10 mouse cellular contexts compared by ENCODE assay signal in genomic region chr1:132799258-132799657, GRCm38 (mm10). TPM values are rescaled to one million over a fixed set of nuclear protein-coding genes. Genes with fewer than 3 reads are reported as not detected.
DNase-seq lines count a peak whose midpoint lies in the region; ATAC-seq and TF ChIP-seq lines count a peak whose summit lies in the region.
"Had no signal": no experiment of that assay in that cellular context is flagged by ENCODE, and none has a peak within 500 bp of the region (broad histone marks: within the 10 kb centered on the region; RNA-seq: fewer than 3 reads in every experiment).

No protein-coding gene starts in this region.

- no peak overlapping the region for H3K27ac ChIP-seq in forebrain, postnatal 0 days (ENCODE audit: low read depth, low read length)
- no peak overlapping the region for H3K27ac ChIP-seq in forebrain, embryonic 13.5 days

- no peak for DNase-seq in forebrain, postnatal 0 days
- peak; percentile 22 for DNase-seq in ovary, postnatal 14 days (ENCODE audit: low spot score)
- DNase-seq in ovary, adult 18-20 months (ENCODE audit: low spot score): no peak
- peak; percentile 83 for DNase-seq in forelimb bud, embryonic 11.5 days (ENCODE audit: low read depth, low spot score)
- DNase-seq in yolk sac, embryonic 10.5 days (ENCODE audit: low spot score): peak; percentile 26
- no peak for DNase-seq in cerebellum, adult 9-10 months
- no peak for DNase-seq in layer of hippocampus, adult 9-11 months
- DNase-seq: cerebellum, adult 18-20 months; right cerebral cortex, adult 18-20 months had no signal

- H3K4me2 ChIP-seq in forebrain, postnatal 0 days (ENCODE audit: low read depth): no peak overlapping the region
- no peak overlapping the region for H3K4me2 ChIP-seq in forebrain, embryonic 13.5 days

- H3K27me3 ChIP-seq in forebrain, postnatal 0 days (ENCODE audit: insufficient read depth, low read length): no peaks in the 10 kb centered on the region
- peaks cover 18% of the 10 kb centered on the region for H3K27me3 ChIP-seq in forebrain, embryonic 13.5 days

- peak; percentile 36 for ATAC-seq in forebrain, postnatal 0 days
- no peak for ATAC-seq in forebrain, embryonic 13.5 days

- no peak for TF ChIP-seq CTCF in forebrain, postnatal 0 days (IDR thresholded peaks at IDR 0.05; ENCODE audit: low read depth)

- no peak overlapping the region for H3K4me3 ChIP-seq in forebrain, postnatal 0 days (ENCODE audit: low read depth, low read length)
- no peak overlapping the region for H3K4me3 ChIP-seq in forebrain, embryonic 13.5 days

- H3K4me1 ChIP-seq in forebrain, postnatal 0 days (ENCODE audit: insufficient read depth): no peaks in the 10 kb centered on the region
- peaks cover 16% of the 10 kb centered on the region for H3K4me1 ChIP-seq in forebrain, embryonic 13.5 days

- H3K36me3 ChIP-seq in forebrain, postnatal 0 days (ENCODE audit: insufficient read depth): no peaks in the 10 kb centered on the region
- H3K36me3 ChIP-seq in forebrain, embryonic 13.5 days (ENCODE audit: poor library complexity, severe bottlenecking): no peaks in the 10 kb centered on the region

- no peaks in the 10 kb centered on the region for H3K9me3 ChIP-seq in forebrain, postnatal 0 days (ENCODE audit: low read length)
- H3K9me3 ChIP-seq in forebrain, embryonic 13.5 days (replicated peaks): no peaks in the 10 kb centered on the region

- 10% methylated on average over 6 of the region's 6 CpGs for WGBS in forebrain, postnatal 0 days
- WGBS in forebrain, embryonic 13.5 days: 9% methylated on average over 6 of the region's 6 CpGs

- H3K9ac ChIP-seq in forebrain, postnatal 0 days: no peak overlapping the region
- no peak overlapping the region for H3K9ac ChIP-seq in forebrain, embryonic 13.5 days

RNA-seq across cellular contexts. Expression of gene Nfasc, which starts 57.7 kb away (rescaled TPM):
- total RNA-seq in forebrain, postnatal 0 days (2014; rRNA removed): 42.2 and 55.2 TPM in 2 replicates
- polyA plus RNA-seq in forebrain, postnatal 0 days (2015; fragmentation: Nextera tagmentation; extraction: Ambion mirVana): 21.4 and 32.7 TPM in 2 replicates
- polyA plus RNA-seq in forebrain, embryonic 13.5 days (2015; fragmentation: Nextera tagmentation; extraction: Ambion mirVana): 35.3 and 35.8 TPM in 2 replicates

Comparison
In these comparisons a context has a peak if more than half of its experiments do, and no peak if none do; other contexts are left out.
1. DNase-seq: peak in ovary, postnatal 14 days (single experiment), forelimb bud, embryonic 11.5 days (single experiment) and yolk sac, embryonic 10.5 days (single experiment); none in forebrain, postnatal 0 days (single experiment), ovary, adult 18-20 months (single experiment), cerebellum, adult 9-10 months (single experiment) and layer of hippocampus, adult 9-11 months (single experiment).